Mouse (Mus musculus) heart, embryonic 12.5 days (tissue): ENCODE measurements at regions not wholly inside any gene's neighbourhood (a gene's known extent, or its start where the extent isn't known, plus 50 kb on each side); places are given as distances from the start of the nearest gene placed in this dataset.

Source experiments
- ATAC-seq: fragments of 200-750 bp; cut with Nextera tagmentation; 2 replicates; pipeline ENCODE4 v1.8.0; 2017; ENCODE audit warnings: moderate TSS enrichment, moderate library complexity; ENCODE audit not compliant: insufficient number of reproducible peaks, low FRiP score
- H3K27ac ChIP-seq: fragments of 300-500 bp; sonication (generic); 2 replicates; pipeline ENCODE4 v1.5.1; 2016; ENCODE audit warnings: mild to moderate bottlenecking, moderate library complexity; ENCODE audit not compliant: poor library complexity, severe bottlenecking
- H3K27me3 ChIP-seq: fragments of 300-500 bp; sonication (generic); replicated peaks from 2 replicates; pipeline ENCODE4 v1.6.1; 2016; ENCODE audit warnings: mild to moderate bottlenecking, moderate library complexity
- H3K36me3 ChIP-seq: fragments of 300-500 bp; sonication (generic); 2 replicates; pipeline ENCODE4 v1.6.1; 2016; ENCODE audit warnings: mild to moderate bottlenecking, moderate library complexity
- H3K4me1 ChIP-seq: fragments of 300-500 bp; sonication (generic); replicated peaks from 2 replicates; pipeline ENCODE4 v1.6.1; 2016; ENCODE audit warnings: mild to moderate bottlenecking
- H3K4me2 ChIP-seq: fragments of 300-500 bp; sonication (generic); 2 replicates; pipeline ENCODE4 v1.6.1; 2016; ENCODE audit warnings: mild to moderate bottlenecking, moderate library complexity
- H3K4me3 ChIP-seq: fragments of 300-500 bp; sonication (generic); 2 replicates; pipeline ENCODE4 v1.5.1; 2016; ENCODE audit warnings: mild to moderate bottlenecking
- H3K9ac ChIP-seq: fragments of 300-500 bp; sonication (generic); 2 replicates; pipeline ENCODE4 v1.6.1; 2016; ENCODE audit warnings: mild to moderate bottlenecking, moderate library complexity
- H3K9me3 ChIP-seq: fragments of 300-500 bp; sonication (generic); replicated peaks from 2 replicates; pipeline ENCODE4 v1.6.1; 2016; ENCODE audit warnings: mild to moderate bottlenecking, moderate library complexity
- WGBS: fragments of 180-500 bp; shearing (Covaris S2); methylation state at CpG from one replicate; pipeline ENCODE4 v1.1.7; 2016; 5-methylcytosine and 5-hydroxymethylcytosine counted together

GRCm38 (mm10) chr6:31075572-31076477, 116.9 kb upstream of the Klf14 start:
- peak; percentile 72 for ATAC-seq
- Histone ChIP-seq H3K9ac (no peak overlapping the region), H3K4me3 (no peak overlapping the region), H3K27ac (no peak overlapping the region), H3K4me2 (no peak overlapping the region), H3K4me1 (peaks cover 53% of the 10 kb centered on the region), H3K9me3 (no peaks in the 10 kb centered on the region), H3K36me3 (no peaks in the 10 kb centered on the region), H3K27me3 (no peaks in the 10 kb centered on the region)
- 24% methylated on average over 13 of the region's 13 CpGs for WGBS

- WGBS, result 64% methylated on average over 6 of the region's 6 CpGs
- H3K27ac ChIP-seq, result peak overlapping the region; percentile 43
- H3K4me2 ChIP-seq, result no peak overlapping the region
- no peaks in the 10 kb centered on the region for H3K9me3 ChIP-seq
- no peaks in the 10 kb centered on the region for H3K36me3 ChIP-seq
- H3K4me1 ChIP-seq, result peaks cover 53% of the 10 kb centered on the region
- H3K4me3 ChIP-seq, result no peak overlapping the region
- ATAC-seq, result no peak
- no peak overlapping the region for H3K9ac ChIP-seq
- H3K27me3 ChIP-seq, result no peaks in the 10 kb centered on the region
These were observed 117.6 kb upstream of the Klf14 start for GRCm38 (mm10) chr6:31076478-31076834.

- 40% methylated on average over 9 of the region's 9 CpGs for WGBS
- peaks cover 60% of the 10 kb centered on the region for H3K4me1 ChIP-seq
- no peak for ATAC-seq
These were observed 118.3 kb upstream of the Klf14 start for GRCm38 (mm10) chr6:31077216-31077615.

GRCm38 (mm10) chr6:31077779-31078178, 118.9 kb upstream of the Klf14 start:
- peak overlapping the region; percentile 13; the same call in 1 of the 2 replicates for H3K27ac ChIP-seq
- H3K9me3 ChIP-seq, result no peaks in the 10 kb centered on the region

More at GRCm38 (mm10) chr6:31077216-31077615, 118.3 kb upstream of the Klf14 start:
- Histone ChIP-seq H3K27ac (peak overlapping the region; percentile 26; the same call in 1 of the 2 replicates), H3K4me3 (no peak overlapping the region), H3K9me3 (no peaks in the 10 kb centered on the region), H3K36me3 (no peaks in the 10 kb centered on the region), H3K9ac (no peak overlapping the region), H3K4me2 (no peak overlapping the region; the same call in 1 of the 2 replicates), H3K27me3 (no peaks in the 10 kb centered on the region)

GRCm38 (mm10) chr6:31078413-31078812, 119.5 kb upstream of the Klf14 start:
- Histone ChIP-seq H3K27me3 (no peaks in the 10 kb centered on the region), H3K4me2 (no peak overlapping the region), H3K27ac (no peak overlapping the region), H3K4me1 (peaks cover 71% of the 10 kb centered on the region), H3K9me3 (no peaks in the 10 kb centered on the region), H3K4me3 (no peak overlapping the region), H3K36me3 (no peaks in the 10 kb centered on the region), H3K9ac (no peak overlapping the region)
- WGBS, result 55% methylated on average over 6 of the region's 6 CpGs
- ATAC-seq, result no peak

More at GRCm38 (mm10) chr6:31077779-31078178, 118.9 kb upstream of the Klf14 start:
- no peak for ATAC-seq
- Histone ChIP-seq H3K4me1 (peaks cover 66% of the 10 kb centered on the region), H3K9ac (no peak overlapping the region), H3K4me3 (no peak overlapping the region), H3K36me3 (no peaks in the 10 kb centered on the region), H3K27me3 (no peaks in the 10 kb centered on the region), H3K4me2 (no peak overlapping the region; the same call in 1 of the 2 replicates)
- WGBS, result 67% methylated on average over 9 of the region's 9 CpGs

GRCm38 (mm10) chr6:31079586-31080259, 120.8 kb upstream of the Klf14 start:
- H3K27me3 ChIP-seq, result no peaks in the 10 kb centered on the region
- H3K9me3 ChIP-seq, result no peaks in the 10 kb centered on the region
- no peak overlapping the region for H3K4me2 ChIP-seq
- H3K4me1 ChIP-seq, result peaks cover 71% of the 10 kb centered on the region
- WGBS, result 56% methylated on average over 14 of the region's 14 CpGs
- H3K36me3 ChIP-seq, result no peaks in the 10 kb centered on the region
- H3K27ac ChIP-seq, result no peak overlapping the region
- no peak overlapping the region for H3K9ac ChIP-seq
- ATAC-seq, result no peak
- no peak overlapping the region for H3K4me3 ChIP-seq

GRCm38 (mm10) chr6:31080279-31080678, 121.4 kb upstream of the Klf14 start:
- Histone ChIP-seq H3K4me2 (no peak overlapping the region), H3K9ac (no peak overlapping the region), H3K4me1 (peaks cover 76% of the 10 kb centered on the region), H3K9me3 (no peaks in the 10 kb centered on the region), H3K27ac (no peak overlapping the region), H3K36me3 (no peaks in the 10 kb centered on the region), H3K4me3 (no peak overlapping the region), H3K27me3 (no peaks in the 10 kb centered on the region)
- ATAC-seq, result no peak
- 80% methylated on average over 4 of the region's 4 CpGs for WGBS

GRCm38 (mm10) chr6:31080691-31081090, 121.8 kb upstream of the Klf14 start:
- Histone ChIP-seq H3K4me2 (no peak overlapping the region), H3K4me3 (no peak overlapping the region), H3K27me3 (no peaks in the 10 kb centered on the region), H3K9me3 (no peaks in the 10 kb centered on the region), H3K9ac (no peak overlapping the region), H3K27ac (no peak overlapping the region), H3K4me1 (peaks cover 78% of the 10 kb centered on the region), H3K36me3 (no peaks in the 10 kb centered on the region)
- ATAC-seq, result no peak
- WGBS, result 89% methylated on average over 9 of the region's 9 CpGs

- WGBS, result 47% methylated on average over 9 of the region's 9 CpGs
- Histone ChIP-seq H3K36me3 (no peaks in the 10 kb centered on the region), H3K9ac (no peak overlapping the region), H3K4me3 (no peak overlapping the region), H3K9me3 (no peaks in the 10 kb centered on the region), H3K4me2 (no peak overlapping the region), H3K27ac (no peak overlapping the region), H3K4me1 (peaks cover 79% of the 10 kb centered on the region), H3K27me3 (no peaks in the 10 kb centered on the region)
- ATAC-seq, result no peak
These were observed 122.4 kb upstream of the Klf14 start for GRCm38 (mm10) chr6:31081238-31081637.

- H3K4me1 ChIP-seq, result peaks cover 71% of the 10 kb centered on the region
- H3K4me3 ChIP-seq, result no peak overlapping the region
- H3K27me3 ChIP-seq, result no peaks in the 10 kb centered on the region
- 50% methylated on average over 7 of the region's 7 CpGs for WGBS
- no peak for ATAC-seq
- no peak overlapping the region for H3K9ac ChIP-seq
- no peaks in the 10 kb centered on the region for H3K36me3 ChIP-seq
- no peak overlapping the region for H3K4me2 ChIP-seq
- 0 out of 2 replicates have a peak overlapping the region, but pooled peaks have one; percentile 22 for H3K27ac ChIP-seq
- H3K9me3 ChIP-seq, result no peaks in the 10 kb centered on the region
These were observed 123.1 kb upstream of the Klf14 start for GRCm38 (mm10) chr6:31081988-31082387.
